Mouse (Mus musculus): ENCODE measurements around the gene Cct7. TPM values are rescaled to one million over a fixed set of nuclear protein-coding genes. Genes with fewer than 3 reads are reported as not detected.
A peak's percentile ranks its signal among the peaks of the same experiment; 100 is the strongest.

Cct7 gene
- polyA plus RNA-seq, 1 experiment from 2014 or later = 641 TPM

DNA sequence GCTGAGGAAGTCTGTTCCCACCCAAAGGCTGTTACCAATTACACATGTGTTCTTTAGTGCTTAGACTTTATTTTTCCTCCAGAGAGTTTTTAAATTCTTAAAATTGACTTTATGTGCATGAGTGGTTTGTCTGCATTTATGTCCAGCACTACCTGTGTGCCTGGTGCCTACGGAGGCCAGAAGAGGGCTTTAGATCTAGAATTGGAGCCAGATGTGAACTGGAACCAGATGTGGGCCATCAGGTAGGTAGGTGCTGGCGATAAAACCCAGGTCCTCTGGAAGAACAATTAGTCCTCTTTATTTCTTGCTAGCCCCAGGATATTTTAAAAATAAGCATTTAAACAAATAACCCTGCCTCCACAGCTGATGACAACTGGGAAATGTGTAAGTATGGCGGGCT, 40.3 kb downstream of the Cct7 start:
- WGBS = 87% methylated on average over 3 of the region's 3 CpGs
- Histone ChIP-seq H3K27ac (no peak overlapping the region), H3K27me3 (ENCODE audit: insufficient read depth, poor library complexity, severe bottlenecking) (peaks cover 12% of the 10 kb centered on the region), H3K36me3 (no peaks in the 10 kb centered on the region), H3K9me3 (no peaks in the 10 kb centered on the region), H3K4me3 (no peak overlapping the region), H3K4me1 (replicated peaks) (peaks cover 24% of the 10 kb centered on the region)
- no peak for DNase-seq (ENCODE audit: low spot score)

- H3K27ac ChIP-seq = no peak overlapping the region
- H3K4me1 ChIP-seq (replicated peaks) = peaks cover 8% of the 10 kb centered on the region
- no peak overlapping the region for H3K4me3 ChIP-seq
- H3K9me3 ChIP-seq = no peaks in the 10 kb centered on the region
- peaks cover 10% of the 10 kb centered on the region; the same call in 1 of the 2 replicates for H3K27me3 ChIP-seq (ENCODE audit: insufficient read depth, poor library complexity, severe bottlenecking)
- H3K36me3 ChIP-seq = no peaks in the 10 kb centered on the region
- DNase-seq (ENCODE audit: low spot score) = no peak
These were observed 45.7 kb downstream of the Cct7 start for GRCm38 (mm10) chr6:85496976-85497375.

- no peaks in the 10 kb centered on the region for H3K36me3 ChIP-seq
- peaks cover 19% of the 10 kb centered on the region for H3K4me1 ChIP-seq (replicated peaks)
- H3K9me3 ChIP-seq = no peaks in the 10 kb centered on the region
- peaks cover 22% of the 10 kb centered on the region for H3K27me3 ChIP-seq (ENCODE audit: insufficient read depth, poor library complexity, severe bottlenecking)
- H3K27ac ChIP-seq = no peak overlapping the region
- 69% methylated on average over 9 of the region's 9 CpGs for WGBS
- no peak overlapping the region for H3K4me3 ChIP-seq
- no peak for DNase-seq (ENCODE audit: low spot score)
These were observed 46.8 kb downstream of the Cct7 start for GRCm38 (mm10) chr6:85498147-85498546.

- Histone ChIP-seq H3K27me3 (ENCODE audit: insufficient read depth, poor library complexity, severe bottlenecking) (peaks cover 44% of the 10 kb centered on the region), H3K27ac (no peak overlapping the region), H3K36me3 (no peaks in the 10 kb centered on the region), H3K4me3 (no peak overlapping the region), H3K9me3 (no peaks in the 10 kb centered on the region), H3K4me1 (replicated peaks) (peaks cover 25% of the 10 kb centered on the region)
- 76% methylated on average over 1 of the region's 1 CpGs for WGBS
- DNase-seq (ENCODE audit: low spot score) = no peak
These were observed 49.1 kb downstream of the Cct7 start for GRCm38 (mm10) chr6:85500416-85500815.

- Histone ChIP-seq H3K4me3 (peak overlapping the region; percentile 81), H3K4me1 (replicated peaks) (peaks cover 25% of the 10 kb centered on the region), H3K27me3 (ENCODE audit: insufficient read depth, poor library complexity, severe bottlenecking) (peaks cover 47% of the 10 kb centered on the region), H3K27ac (peak overlapping the region; percentile 90; the same call in 1 of the 2 replicates), H3K36me3 (no peaks in the 10 kb centered on the region), H3K9me3 (no peaks in the 10 kb centered on the region)
- WGBS = 15% methylated on average over 6 of the region's 6 CpGs
- no peak for DNase-seq (ENCODE audit: low spot score)
These were observed 50.3 kb downstream of the Cct7 start for GRCm38 (mm10) chr6:85501571-85502102.

- peaks cover 53% of the 10 kb centered on the region for H3K27me3 ChIP-seq (ENCODE audit: insufficient read depth, poor library complexity, severe bottlenecking)
- no peaks in the 10 kb centered on the region for H3K36me3 ChIP-seq
- H3K4me3 ChIP-seq = peak overlapping the region; percentile 81
- H3K4me1 ChIP-seq (replicated peaks) = peaks cover 25% of the 10 kb centered on the region
- peak overlapping the region; percentile 90 for H3K27ac ChIP-seq
- no peaks in the 10 kb centered on the region for H3K9me3 ChIP-seq
- DNase-seq (ENCODE audit: low spot score) = peak; percentile 58
- under 1% methylated on average over 37 of the region's 37 CpGs for WGBS
These were observed 51.0 kb downstream of the Cct7 start for GRCm38 (mm10) chr6:85502103-85502910.

GRCm38 (mm10) chr6:85502911-85503250, 51.6 kb downstream of the Cct7 start, which contains the start of gene Fbxo41:
TSS of gene Fbxo41 (minus strand) at chr6:85502994.
- 2% methylated on average over 22 of the region's 22 CpGs for WGBS
- DNase-seq (ENCODE audit: low spot score) = peak; percentile 58

GRCm38 (mm10) chr6:85504908-85505307, 53.6 kb downstream of the Cct7 start:
- no peak overlapping the region for H3K27ac ChIP-seq
- 62% methylated on average over 2 of the region's 2 CpGs for WGBS

More at GRCm38 (mm10) chr6:85502911-85503250, 51.6 kb downstream of the Cct7 start, which contains the start of gene Fbxo41:
- peaks cover 53% of the 10 kb centered on the region for H3K27me3 ChIP-seq (ENCODE audit: insufficient read depth, poor library complexity, severe bottlenecking)
- H3K27ac ChIP-seq = peak within 1 kb of the TSS; percentile 90
- H3K4me1 ChIP-seq (replicated peaks) = peaks cover 25% of the 10 kb centered on the region
- no peaks in the 10 kb centered on the region for H3K36me3 ChIP-seq
- peak within 1 kb of the TSS; percentile 81 for H3K4me3 ChIP-seq
- H3K9me3 ChIP-seq = no peaks in the 10 kb centered on the region

GRCm38 (mm10) chr6:85508602-85509001, 57.3 kb downstream of the Cct7 start:
- WGBS = 50% methylated on average over 5 of the region's 5 CpGs
- H3K27me3 ChIP-seq (ENCODE audit: insufficient read depth, poor library complexity, severe bottlenecking) = peaks cover 84% of the 10 kb centered on the region

More at GRCm38 (mm10) chr6:85504908-85505307, 53.6 kb downstream of the Cct7 start:
- Histone ChIP-seq H3K4me1 (replicated peaks) (peaks cover 25% of the 10 kb centered on the region), H3K9me3 (no peaks in the 10 kb centered on the region), H3K27me3 (ENCODE audit: insufficient read depth, poor library complexity, severe bottlenecking) (peaks cover 73% of the 10 kb centered on the region), H3K4me3 (no peak overlapping the region), H3K36me3 (no peaks in the 10 kb centered on the region)
- no peak for DNase-seq (ENCODE audit: low spot score)

DNA sequence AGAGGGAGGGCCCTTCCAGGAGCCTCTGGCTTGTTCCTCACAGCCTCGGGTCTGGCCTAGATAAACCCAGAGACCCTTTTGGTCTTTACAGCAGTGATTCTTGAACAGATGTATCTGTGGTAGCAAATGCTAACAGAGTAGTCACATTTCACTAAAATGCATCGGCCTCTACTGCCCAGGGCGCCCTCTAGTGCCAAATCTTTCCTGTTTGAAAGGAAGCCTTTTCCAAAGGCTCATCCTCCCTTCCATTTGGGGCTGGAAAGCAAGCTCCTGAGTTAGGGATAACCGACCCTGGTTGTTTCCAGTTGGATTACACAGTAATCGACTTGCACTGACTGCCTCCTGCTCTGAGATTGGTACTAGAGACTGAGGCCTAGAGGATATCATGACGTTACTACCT, 59.2 kb downstream of the Cct7 start:
- DNase-seq (ENCODE audit: low spot score) = peak; percentile 62
- Histone ChIP-seq H3K4me1 (replicated peaks) (peaks cover 27% of the 10 kb centered on the region), H3K27me3 (ENCODE audit: insufficient read depth, poor library complexity, severe bottlenecking) (peaks cover 84% of the 10 kb centered on the region), H3K4me3 (no peak overlapping the region), H3K27ac (no peak overlapping the region), H3K36me3 (no peaks in the 10 kb centered on the region), H3K9me3 (no peaks in the 10 kb centered on the region)
- 1% methylated on average over 6 of the region's 6 CpGs for WGBS

More at GRCm38 (mm10) chr6:85508602-85509001, 57.3 kb downstream of the Cct7 start:
- Histone ChIP-seq H3K4me3 (no peak overlapping the region), H3K9me3 (no peaks in the 10 kb centered on the region), H3K36me3 (no peaks in the 10 kb centered on the region), H3K27ac (no peak overlapping the region), H3K4me1 (replicated peaks) (peaks cover 27% of the 10 kb centered on the region)
- no peak for DNase-seq (ENCODE audit: low spot score)

DNA sequence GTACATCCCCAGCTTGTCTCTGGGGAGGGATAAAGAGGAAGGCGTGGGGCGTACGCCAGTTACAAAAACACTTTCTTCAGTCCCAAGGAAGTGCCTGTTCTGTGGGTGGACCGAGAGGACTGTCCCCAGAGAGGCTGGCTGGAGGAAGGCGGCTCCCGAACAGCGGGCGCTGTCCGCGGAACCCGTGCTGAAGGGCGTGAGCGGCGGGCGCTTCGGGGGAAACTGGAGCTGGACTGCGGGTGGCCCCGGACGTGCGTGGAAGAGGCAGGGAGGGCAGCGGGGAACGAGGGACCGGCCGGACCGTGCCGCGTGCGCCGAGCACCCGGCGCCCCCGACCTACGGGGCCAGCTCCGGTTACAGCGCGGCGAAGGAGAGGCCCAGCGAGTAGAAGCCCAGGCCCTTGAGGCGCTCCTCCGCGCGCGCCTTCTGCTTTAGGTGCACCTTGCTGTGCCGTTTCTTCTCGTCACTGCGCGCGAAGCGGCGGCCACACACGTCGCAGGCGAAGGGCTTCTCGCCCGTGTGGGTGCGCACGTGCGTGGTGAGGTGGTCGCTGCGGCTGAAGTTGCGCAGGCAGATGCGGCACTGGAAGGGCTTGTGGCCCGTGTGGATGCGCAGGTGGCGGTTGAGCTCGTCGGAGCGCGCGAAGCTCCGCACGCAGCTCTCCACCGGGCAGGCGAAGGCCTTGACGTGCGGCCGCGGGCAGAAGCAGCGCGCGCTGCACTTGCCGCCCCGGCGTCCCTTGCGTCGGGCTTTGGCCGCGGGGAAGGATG, 60.2 kb downstream of the Cct7 start:
- peak; percentile 59 for DNase-seq (ENCODE audit: low spot score)
- peak overlapping the region; percentile 56 for H3K4me3 ChIP-seq
- H3K9me3 ChIP-seq = no peaks in the 10 kb centered on the region
- H3K27me3 ChIP-seq (ENCODE audit: insufficient read depth, poor library complexity, severe bottlenecking) = peaks cover 92% of the 10 kb centered on the region
- WGBS = under 1% methylated on average over 88 of the region's 88 CpGs
- H3K4me1 ChIP-seq (replicated peaks) = peaks cover 27% of the 10 kb centered on the region
- no peaks in the 10 kb centered on the region for H3K36me3 ChIP-seq
- H3K27ac ChIP-seq = no peak overlapping the region

- under 1% methylated on average over 36 of the region's 36 CpGs for WGBS
- no peak overlapping the region for H3K27ac ChIP-seq
- peak overlapping the region; percentile 56 for H3K4me3 ChIP-seq
- H3K9me3 ChIP-seq = no peaks in the 10 kb centered on the region
- H3K4me1 ChIP-seq (replicated peaks) = peaks cover 27% of the 10 kb centered on the region
- peaks cover 91% of the 10 kb centered on the region for H3K27me3 ChIP-seq (ENCODE audit: insufficient read depth, poor library complexity, severe bottlenecking)
- no peak for DNase-seq (ENCODE audit: low spot score)
- H3K36me3 ChIP-seq = no peaks in the 10 kb centered on the region
These were observed 60.7 kb downstream of the Cct7 start for GRCm38 (mm10) chr6:85512056-85512440.
